Mouse (Mus musculus): ENCODE data around the gene Klrg2.

DNA sequence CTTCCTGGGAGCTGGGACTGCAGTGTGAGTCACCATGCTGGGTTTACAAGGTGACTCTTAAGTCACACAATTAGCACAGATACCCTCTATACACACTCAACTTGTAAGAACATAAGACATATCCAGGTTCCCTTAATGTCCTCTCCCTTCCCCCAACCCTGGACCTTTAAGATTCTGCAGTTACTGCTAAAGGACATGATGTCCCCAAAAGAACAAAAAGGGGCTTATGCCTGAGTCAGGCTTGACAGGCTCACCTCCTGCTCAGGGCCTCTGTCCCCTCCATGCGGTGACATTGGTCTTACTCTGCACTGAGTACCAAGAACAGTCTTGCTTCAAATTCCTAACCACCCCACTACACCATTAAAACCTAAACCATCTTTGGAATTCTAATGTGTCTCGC lies 4.2 kb downstream of the Klrg2 start:
- TF ChIP-seq POLR2A (IDR thresholded peaks at IDR 0.05; ENCODE audit: control insufficient read depth in 1 of 2, insufficient read depth in 1 of 2, low read depth in 1 of 2, low read length in 2 of 2, poor library complexity in 1 of 2) (no peak), CTCF (IDR thresholded peaks at IDR 0.05 in 2 of 3, conservative IDR thresholded peaks at IDR 0.05 in 1 of 3; ENCODE audit: control insufficient read depth in 1 of 3, insufficient read depth in 1 of 3, low read depth in 2 of 3, low read length in 3 of 3, poor library complexity in 1 of 3, severe bottlenecking in 1 of 3) (no peak)
